Mouse (Mus musculus): ENCODE data around the gene Cnksr2. TPM values are rescaled to one million over a fixed set of nuclear protein-coding genes. Genes with fewer than 3 reads are reported as not detected.

Cnksr2 gene
- total RNA-seq (2017): not detected in 3 replicates

DNA sequence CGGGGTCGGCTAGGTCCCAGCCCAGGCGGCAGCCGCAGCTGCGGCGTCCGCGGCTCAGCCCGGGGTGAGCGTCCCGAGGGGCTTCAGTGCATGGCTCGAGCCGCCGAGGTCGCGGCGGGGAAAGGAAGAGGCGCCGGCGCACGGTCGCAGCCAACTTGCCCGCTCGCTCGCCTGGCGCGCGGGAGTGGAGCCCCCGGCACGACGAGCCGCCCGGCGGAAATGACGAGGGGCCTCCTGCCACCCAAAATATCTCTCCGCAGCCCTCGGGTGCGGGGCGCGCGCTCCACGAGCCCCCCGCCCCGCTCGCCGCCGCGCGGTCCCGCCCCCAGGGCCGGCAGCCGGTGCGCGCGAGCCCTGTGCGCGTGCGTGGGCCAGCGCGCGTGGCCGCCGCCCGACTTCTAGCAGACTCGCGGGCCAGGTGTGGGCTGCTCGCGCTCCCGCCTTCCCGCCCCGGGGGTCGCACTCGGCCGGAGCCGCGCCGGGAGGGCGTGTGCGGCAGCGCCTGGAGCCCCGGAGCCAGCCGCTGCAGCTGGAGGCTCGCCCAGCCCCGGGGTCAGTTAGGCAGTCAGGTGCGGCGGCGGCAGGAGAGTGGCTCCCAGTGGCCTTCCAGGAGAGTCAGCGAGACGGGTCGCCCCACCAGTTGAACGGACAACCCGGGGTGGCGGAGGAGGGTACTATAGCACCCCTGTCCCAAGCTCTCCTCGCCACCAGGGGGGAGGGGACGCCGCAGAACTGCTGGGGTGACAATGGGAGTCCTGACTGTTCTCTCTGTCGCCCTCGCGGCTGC is at the start of gene Cnksr2:
TSS of gene Cnksr2 (minus strand) at position 238 of the 787 bp plus-strand sequence.
- no peak for ATAC-seq (replicated peaks; ENCODE audit: insufficient number of reproducible peaks, low FRiP score, low TSS enrichment, poor library complexity, severe bottlenecking)

DNA sequence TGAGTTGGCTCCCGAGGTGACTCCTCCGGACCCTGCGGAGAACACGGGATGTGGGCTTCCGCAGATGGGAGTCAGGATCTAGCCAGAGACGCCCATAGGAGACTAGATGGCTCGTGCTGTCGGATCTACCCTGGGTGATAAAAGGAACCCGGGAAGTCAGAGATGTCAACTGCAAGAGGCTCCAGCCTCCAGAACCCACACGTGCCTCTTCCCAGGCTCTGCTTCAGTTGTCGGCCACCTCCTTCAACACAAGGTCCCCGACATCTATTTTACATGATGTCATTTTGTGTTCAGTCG is 698 bp upstream of the Cnksr2 start:
- no peak for ATAC-seq (replicated peaks; ENCODE audit: insufficient number of reproducible peaks, low FRiP score, low TSS enrichment, poor library complexity, severe bottlenecking)

DNA sequence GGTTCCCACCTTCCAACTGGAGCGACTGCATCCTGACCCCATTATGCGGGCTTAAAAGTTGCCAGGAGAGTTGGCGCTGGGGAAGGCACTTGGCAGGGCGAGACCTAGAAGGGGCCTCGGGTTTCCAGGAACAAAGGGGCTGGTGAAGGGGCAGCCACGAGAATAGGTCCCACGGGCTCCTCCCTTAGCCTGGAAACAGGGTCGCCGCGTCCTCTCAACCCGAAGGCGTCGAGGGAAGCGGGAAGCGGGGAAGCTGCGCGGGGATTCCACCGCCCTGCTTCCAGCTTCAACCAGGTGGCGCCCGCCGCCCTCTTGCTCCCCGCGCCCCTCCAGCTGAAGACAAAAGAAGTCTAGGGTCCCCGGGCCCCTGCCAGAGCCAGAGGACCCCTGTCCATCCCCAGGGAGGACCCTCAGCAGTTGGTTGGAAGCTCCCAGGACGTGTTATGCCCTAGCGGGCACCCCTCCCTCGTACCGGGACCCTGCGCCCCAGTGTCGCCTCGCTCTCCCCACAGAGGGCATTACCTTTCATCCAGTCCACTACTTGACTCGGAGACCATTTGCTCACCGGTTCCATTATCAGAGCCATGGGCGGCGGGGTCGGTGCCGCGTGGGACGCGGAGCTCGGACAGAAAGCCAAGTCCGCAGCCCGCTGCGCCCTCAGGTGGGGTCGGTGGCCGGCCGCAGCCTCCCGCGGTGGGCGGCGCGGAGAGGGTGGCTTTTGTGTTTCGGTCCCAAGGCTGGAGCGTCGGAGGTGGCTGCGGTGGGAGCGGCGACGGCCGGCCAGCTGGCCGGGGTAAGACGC is 638 bp downstream of the Cnksr2 start:
- ATAC-seq (replicated peaks; ENCODE audit: insufficient number of reproducible peaks, low FRiP score, low TSS enrichment, poor library complexity, severe bottlenecking): no peak

DNA sequence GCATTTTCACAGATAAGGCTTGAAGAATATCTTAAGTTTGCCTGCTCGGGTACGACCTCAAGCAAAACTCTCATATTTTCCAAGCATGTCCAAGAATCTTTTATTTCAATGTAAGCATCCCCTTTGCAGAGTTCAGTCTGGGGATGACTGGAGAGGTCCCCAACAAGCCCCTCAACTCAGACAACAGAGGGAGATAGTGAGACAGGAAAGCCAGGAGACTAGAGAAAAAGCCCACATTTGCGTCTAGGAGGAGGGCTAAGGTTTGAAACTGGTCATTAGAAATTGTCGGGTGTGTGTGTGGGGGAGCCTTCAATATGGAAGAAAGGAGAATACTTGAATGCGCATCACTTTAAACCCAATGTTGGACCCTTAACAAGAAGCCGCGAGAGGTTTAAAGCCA is 1.4 kb downstream of the Cnksr2 start:
- ATAC-seq (replicated peaks; ENCODE audit: insufficient number of reproducible peaks, low FRiP score, low TSS enrichment, poor library complexity, severe bottlenecking): no peak

DNA sequence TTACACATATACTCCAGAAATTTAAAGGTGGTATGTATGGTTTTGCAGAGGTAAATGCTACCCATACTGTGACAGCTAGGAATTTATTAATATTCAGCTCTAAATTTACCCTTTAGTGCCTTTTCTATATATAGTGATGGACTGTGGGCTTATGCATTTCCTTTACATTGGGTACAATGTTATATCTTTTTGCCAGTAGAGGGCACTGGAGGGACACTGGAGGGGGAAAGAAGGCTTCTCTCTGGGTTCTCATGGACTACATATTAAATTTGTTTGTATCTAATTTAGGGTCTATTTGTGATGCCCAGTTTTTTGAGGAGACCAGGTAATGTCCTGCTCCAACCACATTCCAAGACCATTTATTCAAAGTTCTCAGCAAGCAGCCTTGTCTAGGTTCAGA is 91.4 kb downstream of the Cnksr2 start:
- ATAC-seq (replicated peaks; ENCODE audit: insufficient number of reproducible peaks, low FRiP score, low TSS enrichment, poor library complexity, severe bottlenecking): no peak

DNA sequence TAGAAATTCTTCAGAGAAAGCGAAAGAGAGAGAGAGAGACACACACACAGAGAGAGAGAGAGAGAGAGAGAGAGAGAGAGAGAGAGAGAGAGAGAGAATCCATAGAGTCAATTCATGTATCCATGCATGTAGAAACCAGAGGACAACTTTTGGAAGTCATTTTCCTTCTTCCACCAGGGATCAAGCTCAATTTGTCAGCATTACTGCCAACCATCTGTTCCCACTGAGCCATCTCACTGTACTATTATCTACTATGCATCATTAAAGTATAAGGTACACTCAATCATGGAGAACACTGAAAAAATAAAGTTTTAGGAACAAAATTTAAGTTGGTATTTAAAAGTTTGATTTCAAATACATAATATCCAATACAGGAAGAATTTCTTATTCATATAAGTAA is 93.8 kb downstream of the Cnksr2 start:
- ATAC-seq (replicated peaks; ENCODE audit: insufficient number of reproducible peaks, low FRiP score, low TSS enrichment, poor library complexity, severe bottlenecking): no peak

DNA sequence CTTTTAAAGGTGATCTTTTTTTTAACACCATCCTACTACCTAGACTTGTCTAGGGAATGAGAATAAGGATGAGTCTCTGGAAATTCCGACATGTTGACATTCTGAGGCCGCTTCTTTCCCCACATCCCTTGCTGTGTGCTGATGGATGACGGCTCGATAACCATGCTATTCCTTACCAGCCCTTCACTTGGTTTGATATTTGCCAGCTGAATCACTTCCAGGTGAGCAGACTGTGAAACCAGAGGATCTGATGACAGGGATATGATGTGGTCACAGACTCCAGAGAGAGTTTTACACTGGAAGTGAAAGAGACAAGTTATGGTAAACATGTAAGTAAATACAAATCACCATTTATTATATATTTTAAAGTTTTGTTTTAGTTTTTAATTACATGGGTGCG is 98.0 kb downstream of the Cnksr2 start:
- ATAC-seq (replicated peaks; ENCODE audit: insufficient number of reproducible peaks, low FRiP score, low TSS enrichment, poor library complexity, severe bottlenecking): no peak

DNA sequence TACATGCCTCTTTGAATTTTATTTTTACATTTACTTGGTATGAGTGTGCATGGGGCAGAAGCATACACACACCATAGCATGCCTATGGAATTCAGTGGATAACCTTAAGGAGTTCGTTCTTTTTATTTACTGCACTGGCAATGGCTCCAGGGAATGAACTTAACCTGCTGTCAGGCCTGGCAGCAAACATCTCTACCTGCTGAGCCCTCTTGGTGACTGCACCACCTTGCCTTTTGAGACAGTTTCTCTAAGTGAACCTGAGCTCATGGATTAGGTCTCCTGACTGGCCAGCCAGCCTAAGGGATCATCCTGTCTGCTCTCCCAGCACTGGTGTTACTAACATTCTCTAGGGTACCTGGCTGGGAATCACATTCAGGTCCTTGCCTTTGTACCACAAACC is 106.5 kb downstream of the Cnksr2 start:
- no peak for ATAC-seq (replicated peaks; ENCODE audit: insufficient number of reproducible peaks, low FRiP score, low TSS enrichment, poor library complexity, severe bottlenecking)

DNA sequence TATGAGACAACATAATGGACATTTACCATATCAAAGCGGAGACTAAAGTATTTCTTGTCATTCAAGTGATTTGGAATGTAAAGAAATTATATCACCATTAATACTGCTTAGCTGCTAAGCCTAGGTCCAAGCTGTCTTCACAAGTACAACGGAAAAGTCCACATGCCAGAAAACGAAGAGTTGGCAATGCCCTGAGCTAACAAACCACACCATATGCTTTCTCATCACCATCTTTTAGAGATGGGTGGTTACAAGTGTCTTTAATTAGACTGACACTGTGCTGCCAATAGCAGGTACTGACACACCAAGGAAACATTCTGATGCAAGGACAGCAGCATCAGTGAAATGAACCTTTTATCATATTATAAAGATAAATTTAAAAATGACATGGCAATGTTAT is 123.0 kb downstream of the Cnksr2 start:
- ATAC-seq (replicated peaks; ENCODE audit: insufficient number of reproducible peaks, low FRiP score, low TSS enrichment, poor library complexity, severe bottlenecking): no peak

DNA sequence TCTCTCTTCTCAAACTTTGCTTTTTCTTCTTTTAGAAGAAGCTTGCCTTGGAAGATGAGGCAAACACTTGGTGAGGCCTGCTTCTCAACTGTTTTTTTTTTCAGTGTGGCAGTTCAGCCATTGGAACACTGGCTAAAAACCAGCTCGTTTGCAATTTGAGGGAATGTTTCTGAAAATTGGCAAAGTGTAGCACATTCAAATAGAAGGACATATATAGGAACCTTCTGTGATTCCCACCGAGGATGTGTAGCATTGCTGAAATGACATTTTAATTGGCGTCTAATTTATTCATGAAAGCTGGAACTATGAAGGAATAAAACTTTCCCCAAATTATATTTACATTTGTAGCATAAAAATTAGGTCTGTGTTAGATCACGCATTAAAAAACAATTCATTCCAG is 213.1 kb downstream of the Cnksr2 start:
- ATAC-seq (replicated peaks; ENCODE audit: insufficient number of reproducible peaks, low FRiP score, low TSS enrichment, poor library complexity, severe bottlenecking): no peak

DNA sequence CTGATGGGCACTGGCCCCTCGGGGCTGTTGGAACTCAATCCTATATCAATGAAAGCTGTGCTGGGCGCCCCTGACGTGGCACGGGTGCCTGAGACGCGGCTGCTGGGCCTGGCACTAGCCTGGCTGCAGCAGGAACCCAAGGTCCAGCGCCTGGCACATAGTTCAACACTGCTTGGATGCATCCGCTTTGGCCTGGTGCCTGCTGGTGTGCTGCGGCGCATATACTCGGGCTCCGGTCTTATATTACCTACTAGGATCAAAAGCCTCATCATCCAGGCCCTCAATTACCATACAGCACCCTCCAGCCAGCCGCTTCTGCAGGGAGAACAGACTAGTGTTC is 224.2 kb downstream of the Cnksr2 start:
- no peak for ATAC-seq (replicated peaks; ENCODE audit: insufficient number of reproducible peaks, low FRiP score, low TSS enrichment, poor library complexity, severe bottlenecking)

DNA sequence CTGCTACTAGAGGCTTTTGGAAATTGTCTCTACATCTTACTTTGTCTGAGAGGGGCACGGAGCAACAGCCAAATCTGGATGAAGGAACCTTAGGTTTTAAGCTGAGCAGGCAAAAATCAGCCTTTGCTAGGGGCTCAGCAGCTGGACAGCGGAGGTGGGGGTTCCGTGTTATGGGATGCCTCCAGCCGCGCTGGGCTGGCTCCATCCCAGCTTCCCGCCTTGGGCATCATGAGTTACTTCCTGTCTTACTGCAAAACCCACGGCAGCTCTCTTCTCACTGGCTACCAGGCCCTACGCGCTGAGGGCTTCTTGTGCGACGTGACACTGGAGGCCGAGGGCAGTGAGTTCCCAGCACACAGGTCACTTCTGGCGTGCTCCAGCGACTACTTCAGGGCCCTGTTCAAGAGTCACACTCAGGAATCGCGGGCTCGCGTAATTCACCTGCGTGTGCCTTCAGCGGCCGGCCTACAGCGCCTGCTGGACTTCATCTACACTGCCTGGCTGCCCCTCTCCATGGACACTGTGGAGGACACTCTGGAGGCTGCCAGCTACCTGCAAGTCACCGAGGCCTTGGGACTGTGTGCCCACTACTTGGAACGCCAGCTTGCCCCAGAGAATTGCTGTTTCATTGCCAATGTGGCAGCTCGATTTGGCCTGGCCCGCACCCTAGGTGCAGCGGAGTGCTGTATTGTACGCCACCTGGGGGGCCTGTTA is 224.7 kb downstream of the Cnksr2 start, which contains the start of gene Klhl34:
TSS of gene Klhl34 (plus strand) at position 229 of the 714 bp plus-strand sequence.
- ATAC-seq (replicated peaks; ENCODE audit: insufficient number of reproducible peaks, low FRiP score, low TSS enrichment, poor library complexity, severe bottlenecking): no peak

DNA sequence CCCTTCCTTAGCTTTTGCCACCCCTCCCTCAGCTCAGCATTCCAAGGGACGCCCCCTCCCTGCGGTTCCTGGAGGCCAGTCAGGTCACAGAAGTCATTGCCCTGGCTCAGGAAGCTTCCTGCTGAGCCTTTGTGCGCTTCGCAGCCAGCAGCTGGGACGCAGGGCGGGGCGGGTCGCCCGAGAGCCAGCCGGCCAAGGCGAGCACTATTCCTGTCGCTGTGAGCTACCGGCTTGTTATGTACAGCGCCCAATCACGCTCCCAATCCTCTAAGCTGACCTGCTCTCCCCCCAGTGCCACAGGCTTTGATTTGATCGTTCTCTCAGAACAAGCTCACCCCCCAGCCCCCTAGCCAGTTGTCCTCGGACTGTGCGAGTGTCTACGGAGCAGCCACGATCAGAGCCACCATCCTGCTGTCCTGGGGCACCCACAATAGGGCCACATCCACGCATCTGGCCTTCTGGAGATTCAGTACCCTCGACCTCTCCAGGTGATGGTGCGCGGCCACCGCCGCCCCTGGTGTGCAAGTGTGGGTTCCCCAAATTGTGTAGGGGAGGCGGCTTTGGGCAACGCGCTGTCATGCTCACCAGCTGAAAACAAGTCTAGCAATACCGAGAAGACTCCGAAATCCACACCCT is 225.4 kb downstream of the Cnksr2 start:
- no peak for ATAC-seq (replicated peaks; ENCODE audit: insufficient number of reproducible peaks, low FRiP score, low TSS enrichment, poor library complexity, severe bottlenecking)

DNA sequence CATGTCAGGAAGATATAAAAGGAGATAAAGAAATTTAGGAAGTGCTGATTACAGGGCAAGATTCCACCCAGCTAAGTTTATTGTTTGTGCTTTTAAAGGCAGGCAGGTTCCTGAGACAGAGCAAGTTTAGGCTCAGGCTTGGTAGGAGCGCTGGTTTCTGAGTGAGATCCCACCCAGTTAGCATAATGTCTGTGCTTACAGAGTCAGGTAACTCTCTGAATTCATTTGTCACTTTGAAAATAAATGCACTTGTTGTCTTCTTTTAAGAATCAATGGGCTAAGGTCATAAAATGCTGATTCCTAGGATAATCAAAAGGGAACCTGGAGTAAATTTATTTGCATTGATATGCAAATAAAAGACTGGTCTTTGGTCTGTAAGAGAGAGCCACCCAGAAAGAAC is 233.4 kb downstream of the Cnksr2 start:
- no peak for ATAC-seq (replicated peaks; ENCODE audit: insufficient number of reproducible peaks, low FRiP score, low TSS enrichment, poor library complexity, severe bottlenecking)

DNA sequence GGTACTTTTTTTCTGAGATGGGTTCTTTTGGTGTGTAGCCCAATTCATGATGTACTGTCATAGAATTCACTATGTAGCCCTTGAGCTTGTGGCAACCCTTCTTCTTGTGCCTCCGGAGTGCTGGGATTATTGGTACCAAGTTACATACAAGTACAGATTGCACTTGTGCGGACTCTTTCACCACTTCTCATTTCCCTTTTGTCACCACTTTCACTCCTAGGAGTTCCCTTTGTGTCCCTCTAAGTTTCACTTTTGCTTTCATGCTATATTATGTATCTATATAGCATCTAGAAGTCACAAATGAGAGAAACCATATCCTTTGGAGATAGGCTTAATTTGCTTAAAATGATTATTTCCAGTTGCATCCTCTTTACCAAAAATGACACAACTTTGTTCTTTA is 241.4 kb downstream of the Cnksr2 start:
- no peak for ATAC-seq (replicated peaks; ENCODE audit: insufficient number of reproducible peaks, low FRiP score, low TSS enrichment, poor library complexity, severe bottlenecking)

Other genes with a start within 250 kb of the Cnksr2 start
- not detected in 3 replicates for gene Klhl34, start 224.9 kb downstream of the Cnksr2 start, total RNA-seq (2017)